Mouse (Mus musculus) forebrain, embryonic 14.5 days (tissue): ENCODE data around the gene Cnih3. TPM values are rescaled to one million over a fixed set of nuclear protein-coding genes. Genes with fewer than 3 reads are reported as not detected.
A peak's percentile ranks its signal among the peaks of the same experiment; 100 is the strongest.

ENCODE experiments used
- ATAC-seq: fragments of 200-750 bp; cut with Nextera tagmentation; 2 replicates; pipeline ENCODE4 v1.8.0; 2017; ENCODE audit warnings: mild to moderate bottlenecking, moderate library complexity
- DNase-seq: peaks from one replicate; pipeline ENCODE4 v3.0.0-alpha.2; 2015; ENCODE audit warnings: low spot score
- H3K27ac ChIP-seq: fragments of 300-500 bp; sonication (generic); 2 replicates; pipeline ENCODE4 v1.5.1; 2014; ENCODE audit warnings: low read depth, mild to moderate bottlenecking, control low read depth, low read length, moderate library complexity
- H3K27me3 ChIP-seq: fragments of 300-500 bp; sonication (generic); replicated peaks from 2 replicates; pipeline ENCODE4 v1.6.1; 2014; ENCODE audit warnings: low read length, control low read depth, mixed read lengths; ENCODE audit not compliant: control insufficient read depth, insufficient read depth
- H3K36me3 ChIP-seq: fragments of 300-500 bp; sonication (generic); 2 replicates; pipeline ENCODE4 v1.6.1; 2014; ENCODE audit warnings: low read length, control low read depth; ENCODE audit not compliant: control insufficient read depth, insufficient read depth
- H3K4me1 ChIP-seq: fragments of 300-500 bp; sonication (generic); 2 replicates; pipeline ENCODE4 v1.6.1; 2014; ENCODE audit warnings: antibody characterized with exemption, low read length, control low read depth; ENCODE audit not compliant: control insufficient read depth, insufficient read depth
- H3K4me2 ChIP-seq: fragments of 300-500 bp; sonication (generic); 2 replicates; pipeline ENCODE4 v1.6.1; 2014; ENCODE audit warnings: mild to moderate bottlenecking, control low read depth, low read length
- H3K4me3 ChIP-seq: fragments of 300-500 bp; sonication (generic); 2 replicates; pipeline ENCODE4 v1.5.1; 2014; ENCODE audit warnings: low read depth, low read length, control low read depth
- H3K9ac ChIP-seq: fragments of 300-500 bp; sonication (generic); 2 replicates; pipeline ENCODE4 v1.6.1; 2014; ENCODE audit warnings: mild to moderate bottlenecking, low read length, control low read depth, moderate library complexity
- H3K9me3 ChIP-seq: fragments of 300-500 bp; sonication (generic); replicated peaks from 2 replicates; pipeline ENCODE4 v1.6.1; 2016; ENCODE audit warnings: low read length, control low read depth, mixed read lengths; ENCODE audit not compliant: control insufficient read depth
- WGBS: fragments of 180-500 bp; shearing (Covaris S2); extraction: QIAGEN DNeasy Blood & Tissue Kit; methylation state at CpG from one replicate; pipeline ENCODE4 v1.1.7; 2014; 5-methylcytosine and 5-hydroxymethylcytosine counted together
- polyA plus RNA-seq: library from polyadenylated mRNA; unstranded; fragments of >200 nt; fragmentation: Nextera tagmentation; extraction: Ambion mirVana; gene quantifications from 2 replicates; pipeline ENCODE4 v1.2.1, GENCODE M21; 2014

Cnih3 gene
- polyA plus RNA-seq, 1 experiment from 2014 or later: 17.0 TPM

GRCm38 (mm10) chr1:181360732-181361131, 8.3 kb downstream of the Cnih3 start:
- Histone ChIP-seq H3K27me3 (no peaks in the 10 kb centered on the region), H3K9me3 (no peaks in the 10 kb centered on the region), H3K27ac (no peak overlapping the region), H3K36me3 (no peaks in the 10 kb centered on the region), H3K4me1 (no peaks in the 10 kb centered on the region), H3K4me2 (no peak overlapping the region), H3K4me3 (no peak overlapping the region), H3K9ac (no peak overlapping the region)
- DNase-seq (no peak), ATAC-seq (no peak)
- WGBS: 86% methylated on average over 3 of the region's 3 CpGs

- 80% methylated on average over 4 of the region's 4 CpGs for WGBS
- ATAC-seq: no peak
Observed at GRCm38 (mm10) chr1:181364025-181364424, 11.6 kb downstream of the Cnih3 start.

GRCm38 (mm10) chr1:181365376-181365775, 12.9 kb downstream of the Cnih3 start:
- DNase-seq (peak; percentile 41), ATAC-seq (no peak)
- peaks cover 15% of the 10 kb centered on the region; the same call in 1 of the 2 replicates for H3K4me1 ChIP-seq
- H3K36me3 ChIP-seq: no peaks in the 10 kb centered on the region
- H3K4me3 ChIP-seq: no peak overlapping the region
- no peak overlapping the region for H3K27ac ChIP-seq
- H3K9ac ChIP-seq: no peak overlapping the region
- H3K4me2 ChIP-seq: no peak overlapping the region
- WGBS: 76% methylated on average over 3 of the region's 3 CpGs
- H3K27me3 ChIP-seq: no peaks in the 10 kb centered on the region
- H3K9me3 ChIP-seq: no peaks in the 10 kb centered on the region

More at GRCm38 (mm10) chr1:181364025-181364424, 11.6 kb downstream of the Cnih3 start:
- H3K4me3 ChIP-seq: no peak overlapping the region
- H3K27me3 ChIP-seq: no peaks in the 10 kb centered on the region
- no peaks in the 10 kb centered on the region for H3K36me3 ChIP-seq
- no peak for DNase-seq
- no peak overlapping the region for H3K27ac ChIP-seq
- no peak overlapping the region for H3K4me2 ChIP-seq
- H3K9ac ChIP-seq: no peak overlapping the region
- peaks cover 11% of the 10 kb centered on the region; the same call in 1 of the 2 replicates for H3K4me1 ChIP-seq
- H3K9me3 ChIP-seq: no peaks in the 10 kb centered on the region

- Histone ChIP-seq H3K36me3 (no peaks in the 10 kb centered on the region), H3K9me3 (no peaks in the 10 kb centered on the region), H3K4me3 (no peak overlapping the region), H3K9ac (no peak overlapping the region), H3K27me3 (no peaks in the 10 kb centered on the region), H3K27ac (peak overlapping the region; percentile 22; the same call in 1 of the 2 replicates), H3K4me2 (no peak overlapping the region), H3K4me1 (peaks cover 15% of the 10 kb centered on the region; the same call in 1 of the 2 replicates)
- ATAC-seq (peak; percentile 24; the same call in 1 of the 2 replicates), DNase-seq (peak; percentile 60)
- WGBS: 30% methylated on average over 3 of the region's 3 CpGs
Observed at GRCm38 (mm10) chr1:181368789-181369570, 16.6 kb downstream of the Cnih3 start.

GRCm38 (mm10) chr1:181370370-181370769, 17.9 kb downstream of the Cnih3 start:
- H3K27ac ChIP-seq: peak overlapping the region; percentile 27; the same call in 1 of the 2 replicates
- H3K27me3 ChIP-seq: no peaks in the 10 kb centered on the region
- peak; percentile 56 for DNase-seq
- no peak overlapping the region for H3K9ac ChIP-seq
- 49% methylated on average over 3 of the region's 3 CpGs for WGBS
- H3K4me3 ChIP-seq: no peak overlapping the region
- peaks cover 15% of the 10 kb centered on the region; the same call in 1 of the 2 replicates for H3K4me1 ChIP-seq
- H3K4me2 ChIP-seq: no peak overlapping the region
- peak; percentile 47; the same call in 1 of the 2 replicates for ATAC-seq
- H3K9me3 ChIP-seq: no peaks in the 10 kb centered on the region
- no peaks in the 10 kb centered on the region for H3K36me3 ChIP-seq

GRCm38 (mm10) chr1:181371226-181371625, 18.8 kb downstream of the Cnih3 start:
- no peak for DNase-seq

GRCm38 (mm10) chr1:181372306-181372705, 19.9 kb downstream of the Cnih3 start:
- no peaks in the 10 kb centered on the region for H3K36me3 ChIP-seq
- H3K9me3 ChIP-seq: no peaks in the 10 kb centered on the region
- no peak for ATAC-seq
- no peak overlapping the region for H3K9ac ChIP-seq
- WGBS: 80% methylated on average over 6 of the region's 6 CpGs
- no peaks in the 10 kb centered on the region for H3K27me3 ChIP-seq
- no peak overlapping the region for H3K4me2 ChIP-seq
- no peak for DNase-seq
- H3K27ac ChIP-seq: no peak overlapping the region
- no peak overlapping the region for H3K4me3 ChIP-seq
- H3K4me1 ChIP-seq: peaks cover 15% of the 10 kb centered on the region; the same call in 1 of the 2 replicates

More at GRCm38 (mm10) chr1:181371226-181371625, 18.8 kb downstream of the Cnih3 start:
- no peak for ATAC-seq
- no peak overlapping the region for H3K4me3 ChIP-seq
- no peak overlapping the region; the same call in 1 of the 2 replicates for H3K27ac ChIP-seq
- no peak overlapping the region for H3K4me2 ChIP-seq
- H3K36me3 ChIP-seq: no peaks in the 10 kb centered on the region
- WGBS: 89% methylated on average over 4 of the region's 4 CpGs
- H3K27me3 ChIP-seq: no peaks in the 10 kb centered on the region
- H3K4me1 ChIP-seq: peaks cover 15% of the 10 kb centered on the region; the same call in 1 of the 2 replicates
- H3K9me3 ChIP-seq: no peaks in the 10 kb centered on the region
- H3K9ac ChIP-seq: no peak overlapping the region

- Histone ChIP-seq H3K4me1 (no peaks in the 10 kb centered on the region; the same call in 1 of the 2 replicates), H3K9me3 (no peaks in the 10 kb centered on the region), H3K4me3 (no peak overlapping the region), H3K4me2 (no peak overlapping the region), H3K27me3 (no peaks in the 10 kb centered on the region), H3K36me3 (no peaks in the 10 kb centered on the region), H3K9ac (no peak overlapping the region), H3K27ac (no peak overlapping the region)
- no peak for DNase-seq
- ATAC-seq: no peak
- WGBS: 80% methylated on average over 9 of the region's 9 CpGs
Observed at GRCm38 (mm10) chr1:181374627-181375374, 22.4 kb downstream of the Cnih3 start.
